18 mouse cellular contexts compared by ENCODE assay signal in the genomic region with DNA sequence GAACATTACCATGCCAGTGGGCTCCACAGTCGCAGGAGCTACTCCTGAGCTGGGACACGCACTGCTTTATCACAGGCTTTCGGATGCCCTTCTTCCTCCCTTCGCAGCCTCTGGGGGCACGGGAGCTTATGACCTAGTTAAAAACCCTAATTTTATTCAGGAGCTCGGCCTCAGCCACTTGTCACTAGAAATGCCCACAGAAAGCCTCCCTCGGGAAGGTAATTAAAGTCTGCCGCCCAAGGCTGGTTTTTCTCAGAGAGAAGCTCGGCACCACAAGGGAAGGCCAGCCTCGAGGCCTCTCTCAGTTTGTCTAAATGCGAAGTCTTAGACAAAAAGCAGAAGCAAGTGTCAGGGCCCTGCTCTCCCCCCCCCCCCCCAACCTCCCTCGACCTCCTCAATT. TPM values are rescaled to one million over a fixed set of nuclear protein-coding genes. Genes with fewer than 3 reads are reported as not detected.
DNase-seq lines count a peak whose midpoint lies in the region; TF ChIP-seq lines count a peak whose summit lies in the region.
"Had no signal": no experiment of that assay in that cellular context is flagged by ENCODE, and none has a peak within 500 bp of the region (broad histone marks: within the 10 kb centered on the region; RNA-seq: fewer than 3 reads in every experiment).

No protein-coding gene starts in this region.

- H3K27ac ChIP-seq in heart, embryonic 10.5 days = peak overlapping the region; percentile 56; the same call in 1 of the 2 replicates
- H3K27ac ChIP-seq in MEL (ENCODE audit: control insufficient read depth, low read depth, low read length) = no peak overlapping the region
- H3K27ac ChIP-seq in embryonic facial prominence, embryonic 10.5 days (replicated peaks) = peak overlapping the region; percentile 78
- peak overlapping the region; percentile 68 for H3K27ac ChIP-seq in limb, embryonic 10.5 days
- H3K27ac ChIP-seq: lung, embryonic 15.5 days had no signal

- no peak for TF ChIP-seq POLR2A in MEL (IDR thresholded peaks at IDR 0.05; ENCODE audit: control insufficient read depth in 1 of 2, insufficient read depth in 1 of 2, low read depth in 1 of 2, low read length in 2 of 2, poor library complexity in 1 of 2)

- no peak overlapping the region for H3K4me3 ChIP-seq in heart, embryonic 10.5 days
- H3K4me3 ChIP-seq in MEL (ENCODE audit: control insufficient read depth in 1 of 2, insufficient read depth in 1 of 2, low read depth in 2 of 2, low read length in 2 of 2) = peak overlapping the region in 1 of 2 experiments; percentile 18; a peak in 2 of 4 replicates
- peak overlapping the region; percentile 22; the same call in 1 of the 2 replicates for H3K4me3 ChIP-seq in embryonic facial prominence, embryonic 10.5 days
- no peak overlapping the region; the same call in 1 of the 2 replicates for H3K4me3 ChIP-seq in limb, embryonic 10.5 days
- H3K4me3 ChIP-seq: lung, embryonic 15.5 days; neural tube, embryonic 13.5 days had no signal

- intact Hi-C loops in gastrocnemius, postnatal 14 days (cut with DNase I; ENCODE audit: low total_unique reads) = no loop called here

- H3K79me2 ChIP-seq in MEL (ENCODE audit: control insufficient read depth, insufficient read depth, low read length, poor library complexity) = no peaks in the 10 kb centered on the region

- WGBS in heart, embryonic 10.5 days = 38% methylated on average over 12 of the region's 12 CpGs
- 23% methylated on average over 12 of the region's 12 CpGs for WGBS in embryonic facial prominence, embryonic 10.5 days
- WGBS in limb, embryonic 10.5 days = 22% methylated on average over 12 of the region's 12 CpGs

- TF ChIP-seq RAD21 in MEL (IDR thresholded peaks at IDR 0.05; ENCODE audit: low read depth, low read length) = no peak

- no peak for TF ChIP-seq EP300 in MEL (IDR thresholded peaks at IDR 0.05; ENCODE audit: low read depth in 1 of 2, low read length in 2 of 2)

- H3K9me3 ChIP-seq in heart, embryonic 10.5 days = no peaks in the 10 kb centered on the region
- H3K9me3 ChIP-seq in MEL (replicated peaks; ENCODE audit: insufficient read depth, low read length) = no peaks in the 10 kb centered on the region
- no peaks in the 10 kb centered on the region for H3K9me3 ChIP-seq in embryonic facial prominence, embryonic 10.5 days
- no peaks in the 10 kb centered on the region for H3K9me3 ChIP-seq in limb, embryonic 10.5 days (replicated peaks)
- H3K9me3 ChIP-seq: lung, embryonic 15.5 days; neural tube, embryonic 13.5 days had no signal

- no peaks in the 10 kb centered on the region for H3K36me3 ChIP-seq in heart, embryonic 10.5 days
- H3K36me3 ChIP-seq in MEL (ENCODE audit: control insufficient read depth in 1 of 2, insufficient read depth in 2 of 2, low read length in 2 of 2) = no peaks in the 10 kb centered on the region
- H3K36me3 ChIP-seq in embryonic facial prominence, embryonic 10.5 days (replicated peaks) = no peaks in the 10 kb centered on the region
- H3K36me3 ChIP-seq in limb, embryonic 10.5 days = no peaks in the 10 kb centered on the region
- H3K36me3 ChIP-seq: lung, embryonic 15.5 days; neural tube, embryonic 13.5 days had no signal

- H3K4me1 ChIP-seq in heart, embryonic 10.5 days = peaks cover 75% of the 10 kb centered on the region
- H3K4me1 ChIP-seq in MEL (ENCODE audit: control insufficient read depth in 1 of 2, insufficient read depth in 2 of 2, low read length in 2 of 2) = 0 out of 4 replicates have a peak, but pooled peaks cover 0 to 7% of the 10 kb centered on the region in 2 experiments
- peaks cover 99% of the 10 kb centered on the region for H3K4me1 ChIP-seq in embryonic facial prominence, embryonic 10.5 days
- peaks cover 92% of the 10 kb centered on the region for H3K4me1 ChIP-seq in limb, embryonic 10.5 days

- peaks cover 33% of the 10 kb centered on the region; the same call in 1 of the 2 replicates for H3K27me3 ChIP-seq in heart, embryonic 10.5 days (ENCODE audit: insufficient read depth, poor library complexity, severe bottlenecking)
- H3K27me3 ChIP-seq in MEL (ENCODE audit: control insufficient read depth in 1 of 2, insufficient read depth in 2 of 2, low read length in 2 of 2) = peaks cover 3 to 5% of the 10 kb centered on the region in 2 experiments; a peak in 3 of 4 replicates
- peaks cover 8% of the 10 kb centered on the region; the same call in 1 of the 2 replicates for H3K27me3 ChIP-seq in embryonic facial prominence, embryonic 10.5 days (replicated peaks; ENCODE audit: low read depth, poor library complexity, severe bottlenecking)
- H3K27me3 ChIP-seq in limb, embryonic 10.5 days (ENCODE audit: low read depth, poor library complexity, severe bottlenecking) = 0 out of 2 replicates have a peak, but pooled peaks cover 5% of the 10 kb centered on the region
- H3K27me3 ChIP-seq: lung, embryonic 15.5 days; neural tube, embryonic 13.5 days had no signal

- DNase-seq in heart, embryonic 10.5 days (ENCODE audit: low spot score) = no peak
- DNase-seq in heart, adult 8-10 months (ENCODE audit: low spot score) = no peak
- DNase-seq in MEL (ENCODE audit: low read depth, low spot score) = peak; percentile 26
- DNase-seq in embryonic facial prominence, embryonic 10.5 days (ENCODE audit: low spot score) = peak; percentile 59
- no peak for DNase-seq in limb, embryonic 10.5 days (ENCODE audit: low spot score)
- DNase-seq in cerebellum, adult 8-10 months = no peak
- DNase-seq in gastrocnemius, postnatal 14 days = no peak
- no peak for DNase-seq in frontal cortex, postnatal 14 days (ENCODE audit: low spot score in 2 of 2)
- DNase-seq: cerebellum, adult 11-12 months; heart, postnatal 36 days; kidney, postnatal 10 days; layer of hippocampus, postnatal 36 days; liver; thymus, postnatal 4 days had no signal

- no peak for TF ChIP-seq CTCF in MEL (IDR thresholded peaks at IDR 0.05 in 2 of 3, conservative IDR thresholded peaks at IDR 0.05 in 1 of 3; ENCODE audit: control insufficient read depth in 1 of 3, insufficient read depth in 1 of 3, low read depth in 2 of 3, low read length in 3 of 3, poor library complexity in 1 of 3, severe bottlenecking in 1 of 3)

- H3K9ac ChIP-seq in MEL (ENCODE audit: control insufficient read depth, low read depth, low read length, poor library complexity, severe bottlenecking) = peak overlapping the region; percentile 31
- H3K9ac ChIP-seq: lung, embryonic 15.5 days; neural tube, embryonic 13.5 days had no signal

TF ChIP-seq in MEL, 35 proteins besides CTCF, POLR2A, EP300 and RAD21:
- no peak for TF ChIP-seq MXI1 (IDR thresholded peaks at IDR 0.05; ENCODE audit: low read depth, low read length)
- no peak for TF ChIP-seq USF1 (IDR thresholded peaks at IDR 0.05; ENCODE audit: low read depth, low read length)
- TF ChIP-seq BHLHE40 (IDR thresholded peaks at IDR 0.05; ENCODE audit: borderline replicate concordance, low read depth, low read length) = no peak
- TF ChIP-seq ZMIZ1 (IDR thresholded peaks at IDR 0.05; ENCODE audit: low read depth, low read length) = no peak
- no peak for TF ChIP-seq E2F4 (IDR thresholded peaks at IDR 0.05; ENCODE audit: borderline replicate concordance, low read depth, low read length)
- TF ChIP-seq NRF1 (IDR thresholded peaks at IDR 0.05; ENCODE audit: insufficient read depth, low read depth, low read length, poor library complexity, severe bottlenecking) = no peak
- TF ChIP-seq TAL1 (IDR thresholded peaks at IDR 0.05; ENCODE audit: low read length) = no peak
- no peak for TF ChIP-seq MYB (IDR thresholded peaks at IDR 0.05; ENCODE audit: low read depth, low read length)
- TF ChIP-seq MEF2A (IDR thresholded peaks at IDR 0.05; ENCODE audit: extremely low read depth, insufficient replicate concordance, low read depth, low read length, poor library complexity, severe bottlenecking) = no peak
- no peak for TF ChIP-seq NELFE (IDR thresholded peaks at IDR 0.05; ENCODE audit: low read depth, low read length)
- TF ChIP-seq CHD1 (IDR thresholded peaks at IDR 0.05; ENCODE audit: low read depth, low read length) = no peak
- no peak for TF ChIP-seq POLR2AphosphoS5 (IDR thresholded peaks at IDR 0.05; ENCODE audit: borderline replicate concordance, low read depth, low read length)
- TF ChIP-seq CHD2 (IDR thresholded peaks at IDR 0.05; ENCODE audit: low read length) = no peak
- no peak for TF ChIP-seq ZNF384 (IDR thresholded peaks at IDR 0.05; ENCODE audit: low read depth, low read length)

RNA-seq across cellular contexts. Expression of a gene that starts 10.6 kb away (rescaled TPM):
- 3.9 and 9.2 TPM in 2 replicates for polyA plus RNA-seq in heart, embryonic 10.5 days (2016; fragmentation: Nextera tagmentation; extraction: Ambion mirVana)
- 10 to 100 TPM; 24.7 to 43.0 (median 31.0) TPM for total RNA-seq in heart, adult 8-10 months (2022)
- 0.12 TPM in 1 of 2 replicates, not detected in the other for total RNA-seq in MEL (2012; rRNA removed)
- polyA plus RNA-seq in MEL (2012; ENCODE audit: insufficient read depth in 1 of 2, insufficient read length in 2 of 2, low read depth in 1 of 2, low replicate concordance in 2 of 2, missing spikeins in 1 of 2) = under 1 TPM in 1 of 2 experiments, not detected in 1; 0.25 TPM
- 16.7 and 21.4 TPM in 2 replicates for polyA plus RNA-seq in embryonic facial prominence, embryonic 10.5 days (2016; fragmentation: Nextera tagmentation; extraction: Ambion mirVana)
- polyA plus RNA-seq in limb, embryonic 10.5 days (2016; fragmentation: Nextera tagmentation; extraction: Ambion mirVana) = 13.7 and 18.8 TPM in 2 replicates
- total RNA-seq in gastrocnemius, postnatal 14 days (2021) = 10 to 100 TPM; 12.9 to 20.1 TPM
- total RNA-seq: granulocyte monocyte progenitor cell, adult 5-6 weeks; megakaryocyte-erythroid progenitor cell, adult 5-6 weeks had no signal

Comparison
In these comparisons a context has a peak if more than half of its experiments do, and no peak if none do; other contexts are left out.
1. DNase-seq: peak in MEL (single experiment) and embryonic facial prominence, embryonic 10.5 days (single experiment); none in heart, embryonic 10.5 days (single experiment), heart, adult 8-10 months (single experiment), limb, embryonic 10.5 days (single experiment), cerebellum, adult 8-10 months (single experiment), gastrocnemius, postnatal 14 days (single experiment) and frontal cortex, postnatal 14 days (0 of 2).